Mouse (Mus musculus) heart, embryonic 11.5 days (tissue): Measurements from ENCODE around the gene Cxcl2. TPM values are rescaled to one million over a fixed set of nuclear protein-coding genes. Genes with fewer than 3 reads are reported as not detected.

ENCODE experiments used
- ATAC-seq: fragments of 200-750 bp; cut with Nextera tagmentation; replicated peaks from 2 replicates; pipeline ENCODE4 v1.8.0; 2017; ENCODE audit warnings: moderate library complexity; ENCODE audit not compliant: insufficient number of reproducible peaks, low FRiP score, low TSS enrichment
- H3K27ac ChIP-seq: fragments of 300-500 bp; sonication (generic); 2 replicates; pipeline ENCODE4 v1.5.1; 2014; ENCODE audit warnings: mild to moderate bottlenecking, low read depth, low read length
- H3K27me3 ChIP-seq: fragments of 300-500 bp; sonication (generic); 2 replicates; pipeline ENCODE4 v1.6.1; 2014; ENCODE audit warnings: mild to moderate bottlenecking, low read length, mixed read lengths; ENCODE audit not compliant: control insufficient read depth, insufficient read depth
- H3K36me3 ChIP-seq: fragments of 300-500 bp; sonication (generic); 2 replicates; pipeline ENCODE4 v1.6.1; 2014; ENCODE audit warnings: mild to moderate bottlenecking, low read length, moderate library complexity, mixed read lengths; ENCODE audit not compliant: control insufficient read depth, insufficient read depth
- H3K4me1 ChIP-seq: fragments of 300-500 bp; sonication (generic); 2 replicates; pipeline ENCODE4 v1.6.1; 2014; ENCODE audit warnings: low read length; ENCODE audit not compliant: control insufficient read depth, insufficient read depth
- H3K4me2 ChIP-seq: fragments of 300-500 bp; sonication (generic); 2 replicates; pipeline ENCODE4 v1.6.1; 2014; ENCODE audit warnings: mild to moderate bottlenecking, moderate library complexity
- H3K4me3 ChIP-seq: fragments of 300-500 bp; sonication (generic); 2 replicates; pipeline ENCODE4 v1.5.1; 2014; ENCODE audit warnings: low read depth, low read length
- H3K9ac ChIP-seq: fragments of 300-500 bp; sonication (generic); 2 replicates; pipeline ENCODE4 v1.6.1; 2014; ENCODE audit warnings: mild to moderate bottlenecking, low read depth, low read length, moderate library complexity
- H3K9me3 ChIP-seq: fragments of 300-500 bp; sonication (generic); replicated peaks from 2 replicates; pipeline ENCODE4 v1.6.1; 2016; ENCODE audit warnings: low read length; ENCODE audit not compliant: control insufficient read depth
- WGBS: fragments of 180-500 bp; shearing (Covaris S2); extraction: QIAGEN DNeasy Blood & Tissue Kit; methylation state at CpG from one replicate; pipeline ENCODE4 v1.1.7; 2014; ENCODE audit not compliant: insufficient replicate concordance; 5-methylcytosine and 5-hydroxymethylcytosine counted together
- polyA plus RNA-seq: library from polyadenylated mRNA; unstranded; fragments of >200 nt; fragmentation: Nextera tagmentation; extraction: Ambion mirVana; gene quantifications from 2 replicates; pipeline ENCODE4 v1.2.1, GENCODE M21; 2014

The Cxcl2 gene
- polyA plus RNA-seq, 1 experiment from 2014 or later = not detected

- Histone ChIP-seq H3K4me1 (no peaks in the 10 kb centered on the region), H3K9me3 (no peaks in the 10 kb centered on the region), H3K9ac (no peak overlapping the region), H3K27me3 (no peaks in the 10 kb centered on the region), H3K36me3 (no peaks in the 10 kb centered on the region), H3K4me2 (no peak overlapping the region), H3K27ac (peak overlapping the region; percentile 32; the same call in 1 of the 2 replicates), H3K4me3 (no peak overlapping the region)
- ATAC-seq = 0 out of 2 replicates have a peak, but pooled peaks have one; percentile 49
- 36% methylated on average over 4 of the region's 4 CpGs for WGBS
Observed at GRCm38 (mm10) chr5:90876045-90876444, 27.6 kb upstream of the Cxcl2 start.

- no peaks in the 10 kb centered on the region for H3K27me3 ChIP-seq
- H3K4me3 ChIP-seq = no peak overlapping the region
- H3K9me3 ChIP-seq = no peaks in the 10 kb centered on the region
- H3K36me3 ChIP-seq = no peaks in the 10 kb centered on the region
- ATAC-seq = no peak
- H3K4me1 ChIP-seq = no peaks in the 10 kb centered on the region
- H3K27ac ChIP-seq = no peak overlapping the region
- WGBS = 71% methylated on average over 8 of the region's 8 CpGs
- no peak overlapping the region for H3K4me2 ChIP-seq
- no peak overlapping the region for H3K9ac ChIP-seq
Observed at GRCm38 (mm10) chr5:90876471-90877172, 27.0 kb upstream of the Cxcl2 start.

GRCm38 (mm10) chr5:90877173-90877512, 26.5 kb upstream of the Cxcl2 start:
- H3K36me3 ChIP-seq = no peaks in the 10 kb centered on the region
- H3K4me1 ChIP-seq = no peaks in the 10 kb centered on the region
- no peak overlapping the region for H3K9ac ChIP-seq
- no peak overlapping the region for H3K27ac ChIP-seq
- H3K27me3 ChIP-seq = no peaks in the 10 kb centered on the region
- no peak for ATAC-seq
- no peak overlapping the region for H3K4me3 ChIP-seq
- H3K9me3 ChIP-seq = no peaks in the 10 kb centered on the region
- no peak overlapping the region for H3K4me2 ChIP-seq

- Histone ChIP-seq H3K36me3 (no peaks in the 10 kb centered on the region), H3K9me3 (no peaks in the 10 kb centered on the region), H3K27ac (no peak overlapping the region), H3K4me1 (no peaks in the 10 kb centered on the region), H3K27me3 (no peaks in the 10 kb centered on the region), H3K4me3 (no peak overlapping the region), H3K9ac (no peak overlapping the region), H3K4me2 (no peak overlapping the region)
- no peak for ATAC-seq
- 62% methylated on average over 3 of the region's 3 CpGs for WGBS
Observed at GRCm38 (mm10) chr5:90879307-90880014, 24.2 kb upstream of the Cxcl2 start.

GRCm38 (mm10) chr5:90880335-90880850, 23.3 kb upstream of the Cxcl2 start:
- no peak for ATAC-seq
- Histone ChIP-seq H3K36me3 (no peaks in the 10 kb centered on the region), H3K4me1 (no peaks in the 10 kb centered on the region), H3K9ac (no peak overlapping the region), H3K4me2 (no peak overlapping the region), H3K27ac (no peak overlapping the region), H3K27me3 (no peaks in the 10 kb centered on the region), H3K4me3 (no peak overlapping the region), H3K9me3 (no peaks in the 10 kb centered on the region)
- WGBS = 84% methylated on average over 7 of the region's 7 CpGs

GRCm38 (mm10) chr5:90881021-90881420, 22.6 kb upstream of the Cxcl2 start:
- 87% methylated on average over 4 of the region's 4 CpGs for WGBS
- ATAC-seq = no peak

GRCm38 (mm10) chr5:90881682-90882081, 22.0 kb upstream of the Cxcl2 start:
- no peak overlapping the region for H3K9ac ChIP-seq
- 84% methylated on average over 5 of the region's 5 CpGs for WGBS
- H3K4me2 ChIP-seq = no peak overlapping the region
- ATAC-seq = no peak
- no peak overlapping the region for H3K27ac ChIP-seq
- H3K27me3 ChIP-seq = no peaks in the 10 kb centered on the region
- H3K4me1 ChIP-seq = no peaks in the 10 kb centered on the region
- no peaks in the 10 kb centered on the region for H3K36me3 ChIP-seq
- no peak overlapping the region for H3K4me3 ChIP-seq
- H3K9me3 ChIP-seq = no peaks in the 10 kb centered on the region

More at GRCm38 (mm10) chr5:90881021-90881420, 22.6 kb upstream of the Cxcl2 start:
- H3K4me3 ChIP-seq = no peak overlapping the region
- no peaks in the 10 kb centered on the region for H3K4me1 ChIP-seq
- H3K4me2 ChIP-seq = no peak overlapping the region
- H3K36me3 ChIP-seq = no peaks in the 10 kb centered on the region
- no peak overlapping the region for H3K9ac ChIP-seq
- no peaks in the 10 kb centered on the region for H3K9me3 ChIP-seq
- H3K27me3 ChIP-seq = no peaks in the 10 kb centered on the region
- no peak overlapping the region for H3K27ac ChIP-seq

GRCm38 (mm10) chr5:90882146-90882545, 21.5 kb upstream of the Cxcl2 start:
- WGBS = 82% methylated on average over 5 of the region's 5 CpGs
- no peak for ATAC-seq
- H3K9ac ChIP-seq = no peak overlapping the region
- no peaks in the 10 kb centered on the region for H3K4me1 ChIP-seq
- no peak overlapping the region for H3K27ac ChIP-seq
- no peak overlapping the region for H3K4me2 ChIP-seq
- no peak overlapping the region for H3K4me3 ChIP-seq
- H3K36me3 ChIP-seq = no peaks in the 10 kb centered on the region
- no peaks in the 10 kb centered on the region for H3K9me3 ChIP-seq
- no peaks in the 10 kb centered on the region for H3K27me3 ChIP-seq
